In genomic region chr7:130946303-130946702, GRCm38 (mm10) we compare ENCODE assay signal across 33 mouse cellular contexts. TPM values are rescaled to one million over a fixed set of nuclear protein-coding genes. Genes with fewer than 3 reads are reported as not detected.
DNase-seq lines count a peak whose midpoint lies in the region; ATAC-seq and TF ChIP-seq lines count a peak whose summit lies in the region.
"Had no signal": no experiment of that assay in that cellular context is flagged by ENCODE, and none has a peak within 500 bp of the region (broad histone marks: within the 10 kb centered on the region; RNA-seq: fewer than 3 reads in every experiment).

No protein-coding gene starts in this region.

- peaks cover 6% of the 10 kb centered on the region for H3K36me3 ChIP-seq in C2C12 (ENCODE audit: control insufficient read depth, insufficient read depth)
- H3K36me3 ChIP-seq: forebrain, embryonic 15.5 days; heart, embryonic 15.5 days; hindbrain, embryonic 13.5 days; limb, embryonic 10.5 days; liver, embryonic 13.5 days; midbrain, embryonic 13.5 days; neural tube, embryonic 15.5 days had no signal

- no peak for TF ChIP-seq POLR2A in embryonic fibroblast, embryonic 13.5 days (IDR thresholded peaks at IDR 0.05; ENCODE audit: low read depth, low read length)

- no peak overlapping the region for H3K4me3 ChIP-seq in C2C12 (ENCODE audit: insufficient read depth, poor library complexity, severe bottlenecking)
- no peak overlapping the region for H3K4me3 ChIP-seq in embryonic fibroblast, embryonic 13.5 days (ENCODE audit: insufficient read depth, low read length)
- H3K4me3 ChIP-seq: forebrain, embryonic 15.5 days; heart, adult 2 months; heart, embryonic 15.5 days; hindbrain, embryonic 13.5 days; limb, embryonic 10.5 days; limb, embryonic 15.5 days; liver, embryonic 13.5 days; midbrain, embryonic 13.5 days; neural tube, embryonic 15.5 days had no signal

- TF ChIP-seq CTCF in C2C12 (IDR thresholded peaks at IDR 0.05; ENCODE audit: control insufficient read depth, insufficient read depth, insufficient read length), result no peak
- no peak for TF ChIP-seq CTCF in Patski (IDR thresholded peaks at IDR 0.05)
- no peak for TF ChIP-seq CTCF in embryonic fibroblast, embryonic 13.5 days (IDR thresholded peaks at IDR 0.05; ENCODE audit: borderline replicate concordance, insufficient read depth, low read length)

- peak overlapping the region; percentile 76 for H3K27ac ChIP-seq in embryonic fibroblast, embryonic 13.5 days (ENCODE audit: insufficient read depth, low read length)
- H3K27ac ChIP-seq: forebrain, embryonic 15.5 days; heart, adult 2 months; heart, embryonic 15.5 days; hindbrain, embryonic 13.5 days; kidney, postnatal 0 days; limb, embryonic 10.5 days; limb, embryonic 15.5 days; liver, embryonic 13.5 days; macrophage; midbrain, embryonic 13.5 days; neural tube, embryonic 15.5 days had no signal

- CTCF ChIA-PET in Patski (lab: Charles Lee), result interaction anchor here (1.8 kb wide), 1 partner anchor 8 kb away, joined by 5 read pairs; no protein-coding TSS in a partner anchor

- peaks cover 76% of the 10 kb centered on the region for H3K79me2 ChIP-seq in C2C12 (ENCODE audit: control insufficient read depth, insufficient read depth)

- H3ac ChIP-seq in C2C12 (ENCODE audit: control insufficient read depth, insufficient read length, low read depth), result no peak overlapping the region

- peak; percentile 57 for DNase-seq in 3134 (ENCODE audit: extremely low read depth, insufficient read length, low spot score)
- DNase-seq in Patski (ENCODE audit: low read depth, low spot score), result peak; percentile 70
- no peak for DNase-seq in lung, postnatal 14 days
- DNase-seq in cerebellum, postnatal 36 days, result no peak
- DNase-seq in adrenal gland, adult 2 months, result no peak
- DNase-seq: adrenal gland, postnatal 36 days; cerebellum, adult 2 months; cerebellum, postnatal 14 days; gastrocnemius, postnatal 25 days; heart, postnatal 4 days; kidney, adult 8-10 months; kidney, postnatal 4 days; layer of hippocampus, adult 9-11 months; liver, embryonic 13.5 days; lung, adult 18-20 months; spleen, adult 18-20 months; thymus, adult 2 months; thymus, postnatal 36 days had no signal

- POLR2A ChIA-PET in Patski (lab: Charles Lee), result interaction anchor here (0.9 to 1.2 kb wide), 2 partner anchors 9 to 19 kb away, joined by 3 read pairs; no protein-coding TSS in a partner anchor

- peak; percentile 73 for ATAC-seq in Patski
- ATAC-seq: forebrain, embryonic 15.5 days; intestine, embryonic 16.5 days; lung, postnatal 0 days; midbrain, embryonic 13.5 days had no signal

- H3K27me3 ChIP-seq in C2C12 (ENCODE audit: control insufficient read depth, insufficient read depth, insufficient read length) (no peaks in the 10 kb centered on the region), Patski (no peaks in the 10 kb centered on the region)
- H3K27me3 ChIP-seq: forebrain, embryonic 15.5 days; heart, embryonic 15.5 days; hindbrain, embryonic 13.5 days; limb, embryonic 15.5 days; liver, embryonic 13.5 days; midbrain, embryonic 13.5 days; neural tube, embryonic 15.5 days had no signal

- H3K79me3 ChIP-seq in C2C12 (ENCODE audit: low read depth), result peaks cover 35% of the 10 kb centered on the region

- peaks cover 19% of the 10 kb centered on the region for H3K4me1 ChIP-seq in embryonic fibroblast, embryonic 13.5 days (ENCODE audit: control insufficient read depth, insufficient read depth, low read length)
- H3K4me1 ChIP-seq: hindbrain, embryonic 13.5 days; liver, embryonic 13.5 days; midbrain, embryonic 13.5 days had no signal

- in situ Hi-C loops in Patski (cut with MboI; ENCODE audit: low pct_unique_long_range_greater_than_20kb), result no loop called here

TF ChIP-seq in C2C12, 6 proteins besides CTCF, POLR2A, EP300 and RAD21:
- TF ChIP-seq MYOD1 (IDR thresholded peaks at IDR 0.05; ENCODE audit: control insufficient read depth, insufficient read length, low read depth) (peak; percentile 65), USF1 (IDR thresholded peaks at IDR 0.05; ENCODE audit: low read depth) (no peak), CEBPB (IDR thresholded peaks at IDR 0.05; ENCODE audit: low read depth) (peak; percentile 47), MAX (IDR thresholded peaks at IDR 0.05) (peak; percentile 39), FOSL1 (IDR thresholded peaks at IDR 0.05; ENCODE audit: insufficient read depth, low read length, poor library complexity, severe bottlenecking) (no peak), MYOG (IDR thresholded peaks at IDR 0.05; ENCODE audit: control insufficient read depth, extremely low read depth, insufficient read length) (no peak)

RNA-seq across cellular contexts. Expression of gene Htra1, which starts 10.4 kb away (rescaled TPM):
- polyA plus RNA-seq in C2C12 (2012; fragmentation: generic; extraction: Trizol) (74.8 TPM), Patski (2021) (170 TPM)
- polyA plus RNA-seq in embryonic fibroblast, embryonic 13.5 days (2011; ENCODE audit: insufficient read length, low read depth, missing spikeins), result 195 and 242 TPM in 2 replicates
- total RNA-seq in adrenal gland, adult 2 months (2021), result 10 to 100 TPM; 34.5 to 87.0 TPM
- polyA plus RNA-seq in adrenal gland, adult 2 months (2012; rRNA removed), result 90.6 and 134 TPM in 2 replicates
- total RNA-seq: megakaryocyte-erythroid progenitor cell, adult 5-6 weeks had no signal

Comparison
In these comparisons a context has a peak if more than half of its experiments do, and no peak if none do; other contexts are left out.
1. DNase-seq: peak in 3134 (single experiment) and Patski (single experiment); none in lung, postnatal 14 days (single experiment), cerebellum, postnatal 36 days (0 of 2) and adrenal gland, adult 2 months (single experiment).